Mouse (Mus musculus) ES-E14 (cell line): ENCODE data around the gene Speer4e. TPM values are rescaled to one million over a fixed set of nuclear protein-coding genes. Genes with fewer than 3 reads are reported as not detected.
"Not testable (repeated sequence)": the region's sequence is repeated elsewhere in the genome, so short reads cannot be mapped to it uniquely, and the experiment has no call there.

Experiments
- DNase-seq: peaks from one replicate; pipeline ENCODE4 v3.0.0-alpha.2; 2013; ENCODE audit warnings: low read depth, low spot score
- H3K27ac ChIP-seq: 2 replicates; pipeline ENCODE4 v1.5.1; 2012; ENCODE audit warnings: low read depth, mild to moderate bottlenecking, low read length, moderate library complexity, mixed read lengths; ENCODE audit not compliant: poor library complexity, insufficient read depth, severe bottlenecking
- H3K36me3 ChIP-seq: 2 replicates; pipeline ENCODE4 v1.6.1; 2012; ENCODE audit warnings: mild to moderate bottlenecking, low read length, moderate library complexity, mixed read lengths; ENCODE audit not compliant: control insufficient read depth, poor library complexity, insufficient read depth, severe bottlenecking
- H3K4me1 ChIP-seq, 2 experiments: fragments of 150-350 bp in 1 of 2; sonication (generic) in 1 of 2; 2 replicates each; pipeline ENCODE4 v1.6.1; 2012; ENCODE audit warnings: low read length in 2 of 2, mild to moderate bottlenecking in 1 of 2, mixed read lengths in 1 of 2; ENCODE audit not compliant: control insufficient read depth in 2 of 2, insufficient read depth in 2 of 2, poor library complexity in 1 of 2
- H3K4me3 ChIP-seq, 2 experiments: fragments of 150-350 bp in 1 of 2; sonication (generic) in 1 of 2; 2 replicates each; pipeline ENCODE4 v1.5.1; 2012; ENCODE audit warnings: low read length in 2 of 2, low read depth in 1 of 2, mild to moderate bottlenecking in 1 of 2, mixed read lengths in 1 of 2; ENCODE audit not compliant: insufficient read depth in 1 of 2, poor library complexity in 1 of 2, severe bottlenecking in 1 of 2
- H3K9ac ChIP-seq: 2 replicates; pipeline ENCODE4 v1.6.1; 2012; ENCODE audit warnings: low read depth, mild to moderate bottlenecking, low read length, mixed read lengths; ENCODE audit not compliant: poor library complexity, insufficient read depth, severe bottlenecking
- H3K9me3 ChIP-seq: fragments of 150-350 bp; sonication (generic); 2 replicates; pipeline ENCODE4 v1.6.1; 2012; ENCODE audit warnings: low read depth, mild to moderate bottlenecking, low read length; ENCODE audit not compliant: control insufficient read depth, insufficient read depth
- CHD2 ChIP-seq: IDR thresholded peaks from 2 replicates; pipeline ENCODE4 v1.6.1; 2014; ENCODE audit warnings: mild to moderate bottlenecking, low read depth, low read length, inconsistent platforms
- HCFC1 ChIP-seq: IDR thresholded peaks from 2 replicates; pipeline ENCODE4 v1.6.1; 2012; ENCODE audit warnings: low read length, inconsistent platforms, borderline replicate concordance; ENCODE audit not compliant: insufficient read depth
- MAFK ChIP-seq: IDR thresholded peaks from 2 replicates; pipeline ENCODE4 v1.6.1; 2014; ENCODE audit warnings: mild to moderate bottlenecking, low read depth, low read length, inconsistent platforms; ENCODE audit not compliant: insufficient read depth
- ZC3H11A ChIP-seq: IDR thresholded peaks from 2 replicates; pipeline ENCODE4 v1.6.1; 2012; ENCODE audit warnings: low read depth, mild to moderate bottlenecking, inconsistent platforms, low read length, borderline replicate concordance
- ZNF384 ChIP-seq: IDR thresholded peaks from 2 replicates; pipeline ENCODE4 v1.6.1; 2012; ENCODE audit warnings: low read depth, low read length, inconsistent platforms
- in situ Hi-C, 2 experiments: fragments of 600-800 bp; cut with MboI; formaldehyde crosslinking; loops; one replicate each; pipeline ENCODE4 v1.15.1; 2025; ENCODE audit warnings: low sequenced_read_pairs in 2 of 2, inconsistent platforms in 1 of 2; ENCODE audit not compliant: unreplicated experiment in 2 of 2
- total RNA-seq: library from RNA; depleted of rRNA; stranded (reverse); fragments of 300-350 nt; gene quantifications from 2 replicates; pipeline ENCODE4 v1.2.3, GENCODE M21; 2012; rRNA removed

Gene Speer4e
- total RNA-seq, 1 experiment = 0.18 TPM

DNA sequence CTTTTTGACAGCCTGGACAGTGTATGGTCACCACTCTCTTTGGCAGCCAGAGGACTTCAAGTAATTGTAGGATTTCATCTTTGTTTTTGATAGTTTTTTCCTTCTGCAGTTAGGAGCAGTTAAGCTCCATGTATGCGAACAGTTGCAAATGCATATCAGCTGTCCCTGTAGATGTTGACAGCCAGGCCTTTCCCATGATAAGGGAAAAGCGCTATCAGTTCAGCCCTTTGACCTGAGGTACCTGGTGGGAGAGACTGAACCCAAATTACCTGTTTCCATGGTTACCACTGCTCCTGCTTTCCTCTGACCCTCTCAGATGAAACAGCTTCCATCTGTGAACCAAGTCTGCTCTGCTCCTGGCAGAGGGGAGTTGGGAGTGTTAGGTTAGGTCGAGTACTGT, 46.0 kb downstream of the Speer4e start:
- no peak for DNase-seq
- Histone ChIP-seq H3K4me1 (no peaks in the 10 kb centered on the region), H3K9ac (no peak overlapping the region), H3K36me3 (no peaks in the 10 kb centered on the region), H3K9me3 (no peaks in the 10 kb centered on the region), H3K4me3 (no peak overlapping the region), H3K27ac (no peak overlapping the region)
- in situ Hi-C loops = no loop called here
- TF ChIP-seq CHD2 (no peak), ZC3H11A (no peak), HCFC1 (no peak), ZNF384 (no peak), MAFK (no peak)

DNA sequence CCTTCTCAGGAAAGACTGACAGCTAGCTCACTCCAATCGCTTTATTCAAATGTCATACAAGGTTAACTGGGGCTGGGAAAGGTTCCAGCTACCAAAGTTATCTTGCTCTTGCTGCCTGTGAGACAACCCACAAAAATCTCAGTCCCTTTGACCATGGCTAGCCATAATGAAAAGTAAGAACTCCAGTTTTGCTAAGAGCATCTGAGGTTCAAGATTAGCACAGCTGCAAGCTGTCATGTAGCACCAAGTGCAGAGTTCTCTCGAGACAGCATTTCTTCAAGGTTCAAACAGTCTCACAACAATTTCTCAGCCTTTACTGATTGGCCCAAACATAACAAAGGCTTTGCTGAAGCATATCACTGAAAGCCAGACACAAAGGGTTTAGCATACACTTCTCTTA, 52.9 kb downstream of the Speer4e start:
- not testable (repeated sequence) for H3K9me3 ChIP-seq, H3K4me1 ChIP-seq, DNase-seq, H3K9ac ChIP-seq, H3K27ac ChIP-seq, H3K36me3 ChIP-seq, H3K4me3 ChIP-seq
- in situ Hi-C loops = loop anchor here in 1 of 2 experiments (10.0 kb wide), 1 partner anchor 680 kb away; no protein-coding TSS in a partner anchor

Other genes with a start within 250 kb of the Speer4e start
- gene Gm9758, start 23.5 kb downstream of the Speer4e start, total RNA-seq = not detected in 2 replicates
- not detected in 2 replicates for gene Gm10354, start 40.5 kb upstream of the Speer4e start, total RNA-seq
- not detected in 2 replicates for gene Gm17019, start 94.6 kb upstream of the Speer4e start, total RNA-seq